Mouse (Mus musculus): ENCODE measurements around the gene Clec12b. TPM values are rescaled to one million over a fixed set of nuclear protein-coding genes. Genes with fewer than 3 reads are reported as not detected.

Gene Clec12b
- total and polyA plus RNA-seq, 2 experiments from 2014 or later: 0.16 TPM; not detected in 1

- DNase-seq: no peak
- no peak for TF ChIP-seq CTCF (IDR thresholded peaks at IDR 0.05; ENCODE audit: low read depth)
- no peak overlapping the region for H3K4me3 ChIP-seq (ENCODE audit: low read depth, low read length)
- ATAC-seq: no peak
- WGBS: 88% methylated on average over 2 of the region's 2 CpGs
- H3K27me3 ChIP-seq (ENCODE audit: insufficient read depth, low read length): no peaks in the 10 kb centered on the region
- no peaks in the 10 kb centered on the region for H3K9me3 ChIP-seq (ENCODE audit: low read length)
- H3K4me2 ChIP-seq (ENCODE audit: low read depth): no peak overlapping the region
- no peaks in the 10 kb centered on the region for H3K36me3 ChIP-seq (ENCODE audit: insufficient read depth)
- H3K9ac ChIP-seq: no peak overlapping the region
- no peak overlapping the region for H3K27ac ChIP-seq (ENCODE audit: low read depth, low read length)
- H3K4me1 ChIP-seq (ENCODE audit: insufficient read depth): no peaks in the 10 kb centered on the region
These were observed 10.7 kb downstream of the Clec12b start for GRCm38 (mm10) chr6:129374937-129375471.

- no peak for DNase-seq
- Histone ChIP-seq H3K36me3 (ENCODE audit: insufficient read depth) (no peaks in the 10 kb centered on the region), H3K27me3 (ENCODE audit: insufficient read depth, low read length) (no peaks in the 10 kb centered on the region), H3K27ac (ENCODE audit: low read depth, low read length) (no peak overlapping the region), H3K4me2 (ENCODE audit: low read depth) (no peak overlapping the region), H3K4me1 (ENCODE audit: insufficient read depth) (no peaks in the 10 kb centered on the region), H3K9ac (no peak overlapping the region), H3K9me3 (ENCODE audit: low read length) (no peaks in the 10 kb centered on the region), H3K4me3 (ENCODE audit: low read depth, low read length) (no peak overlapping the region)
- ATAC-seq: no peak
- TF ChIP-seq CTCF (IDR thresholded peaks at IDR 0.05; ENCODE audit: low read depth): no peak
- WGBS: 76% methylated on average over 7 of the region's 7 CpGs
These were observed 16.1 kb downstream of the Clec12b start for GRCm38 (mm10) chr6:129369374-129370132.

GRCm38 (mm10) chr6:129365959-129366359, 19.7 kb downstream of the Clec12b start:
- peak; percentile 78 for DNase-seq
- Histone ChIP-seq H3K27me3 (ENCODE audit: insufficient read depth, low read length) (no peaks in the 10 kb centered on the region), H3K4me3 (ENCODE audit: low read depth, low read length) (no peak overlapping the region), H3K27ac (ENCODE audit: low read depth, low read length) (no peak overlapping the region), H3K4me1 (ENCODE audit: insufficient read depth) (no peaks in the 10 kb centered on the region), H3K9ac (no peak overlapping the region), H3K4me2 (ENCODE audit: low read depth) (no peak overlapping the region), H3K9me3 (ENCODE audit: low read length) (no peaks in the 10 kb centered on the region), H3K36me3 (ENCODE audit: insufficient read depth) (no peaks in the 10 kb centered on the region)
- peak; percentile 64 for ATAC-seq
- 15% methylated on average over 6 of the region's 6 CpGs for WGBS
- peak; percentile 89 for TF ChIP-seq CTCF (IDR thresholded peaks at IDR 0.05; ENCODE audit: low read depth)

- Histone ChIP-seq H3K9ac (no peak overlapping the region), H3K27ac (ENCODE audit: low read depth, low read length) (no peak overlapping the region), H3K27me3 (ENCODE audit: insufficient read depth, low read length) (no peaks in the 10 kb centered on the region), H3K4me2 (ENCODE audit: low read depth) (no peak overlapping the region), H3K4me1 (ENCODE audit: insufficient read depth) (no peaks in the 10 kb centered on the region), H3K36me3 (ENCODE audit: insufficient read depth) (no peaks in the 10 kb centered on the region), H3K4me3 (ENCODE audit: low read depth, low read length) (no peak overlapping the region), H3K9me3 (ENCODE audit: low read length) (no peaks in the 10 kb centered on the region)
- no peak for ATAC-seq
- DNase-seq: no peak
- WGBS: 22% methylated on average over 1 of the region's 1 CpGs
- TF ChIP-seq CTCF (IDR thresholded peaks at IDR 0.05; ENCODE audit: low read depth): no peak
These were observed 21.7 kb downstream of the Clec12b start for GRCm38 (mm10) chr6:129363942-129364341.

GRCm38 (mm10) chr6:129359515-129359914, 26.2 kb downstream of the Clec12b start:
- WGBS: 80% methylated on average over 2 of the region's 2 CpGs
- H3K36me3 ChIP-seq (ENCODE audit: insufficient read depth): no peaks in the 10 kb centered on the region
- no peak overlapping the region for H3K4me3 ChIP-seq (ENCODE audit: low read depth, low read length)
- no peak for TF ChIP-seq CTCF (IDR thresholded peaks at IDR 0.05; ENCODE audit: low read depth)
- H3K4me1 ChIP-seq (ENCODE audit: insufficient read depth): no peaks in the 10 kb centered on the region
- no peak overlapping the region for H3K27ac ChIP-seq (ENCODE audit: low read depth, low read length)
- H3K9me3 ChIP-seq (ENCODE audit: low read length): no peaks in the 10 kb centered on the region
- no peak overlapping the region for H3K4me2 ChIP-seq (ENCODE audit: low read depth)
- no peak overlapping the region for H3K9ac ChIP-seq
- DNase-seq (no peak), ATAC-seq (no peak)
- no peaks in the 10 kb centered on the region for H3K27me3 ChIP-seq (ENCODE audit: insufficient read depth, low read length)

- H3K9me3 ChIP-seq (ENCODE audit: low read length): no peaks in the 10 kb centered on the region
- DNase-seq: no peak
- no peak for TF ChIP-seq CTCF (IDR thresholded peaks at IDR 0.05; ENCODE audit: low read depth)
- no peak overlapping the region for H3K4me2 ChIP-seq (ENCODE audit: low read depth)
- no peak overlapping the region for H3K9ac ChIP-seq
- H3K4me3 ChIP-seq (ENCODE audit: low read depth, low read length): no peak overlapping the region
- no peaks in the 10 kb centered on the region for H3K36me3 ChIP-seq (ENCODE audit: insufficient read depth)
- no peaks in the 10 kb centered on the region for H3K4me1 ChIP-seq (ENCODE audit: insufficient read depth)
- no peaks in the 10 kb centered on the region for H3K27me3 ChIP-seq (ENCODE audit: insufficient read depth, low read length)
- no peak overlapping the region for H3K27ac ChIP-seq (ENCODE audit: low read depth, low read length)
- ATAC-seq: no peak
These were observed 29.2 kb downstream of the Clec12b start for GRCm38 (mm10) chr6:129356430-129356829.

- Histone ChIP-seq H3K9me3 (ENCODE audit: low read length) (no peaks in the 10 kb centered on the region), H3K36me3 (ENCODE audit: insufficient read depth) (no peaks in the 10 kb centered on the region), H3K4me1 (ENCODE audit: insufficient read depth) (no peaks in the 10 kb centered on the region), H3K4me3 (ENCODE audit: low read depth, low read length) (no peak overlapping the region), H3K4me2 (ENCODE audit: low read depth) (no peak overlapping the region), H3K27me3 (ENCODE audit: insufficient read depth, low read length) (no peaks in the 10 kb centered on the region), H3K27ac (ENCODE audit: low read depth, low read length) (no peak overlapping the region), H3K9ac (no peak overlapping the region)
- no peak for TF ChIP-seq CTCF (IDR thresholded peaks at IDR 0.05; ENCODE audit: low read depth)
- ATAC-seq: no peak
- DNase-seq: no peak
- 96% methylated on average over 2 of the region's 2 CpGs for WGBS
These were observed 29.9 kb downstream of the Clec12b start for GRCm38 (mm10) chr6:129355774-129356173.

Data from forebrain, postnatal 0 days (tissue).